Mouse (Mus musculus) lung, postnatal 4 days (tissue): ENCODE measurements around the gene Vps33b.

Source experiments
- DNase-seq, 2 experiments: peaks; one replicate each; pipeline ENCODE4 v3.0.0; 2021

Gene Vps33b

GRCm38 (mm10) chr7:80268897-80269750 is at the start of gene Vps33b:
Gene Vps33b, plus strand, starts transcription at chr7:80269649.
- DNase-seq: peak; percentile 97

GRCm38 (mm10) chr7:80220237-80220797 is 49.1 kb upstream of the Vps33b start:
- no peak for DNase-seq

- DNase-seq: no peak
Observed at GRCm38 (mm10) chr7:80221179-80221750, 48.2 kb upstream of the Vps33b start.

- DNase-seq: no peak
Observed at GRCm38 (mm10) chr7:80227065-80227464, 42.4 kb upstream of the Vps33b start.

GRCm38 (mm10) chr7:80230196-80230595 is 39.3 kb upstream of the Vps33b start:
- no peak for DNase-seq

- no peak for DNase-seq
Observed at GRCm38 (mm10) chr7:80231971-80232488, 37.4 kb upstream of the Vps33b start.

GRCm38 (mm10) chr7:80232489-80233029 is 36.9 kb upstream of the Vps33b start, which contains the start of the genes Cib1 and Gdpgp1:
Gene Cib1, minus strand, starts transcription at chr7:80232813.
Gene Gdpgp1, plus strand, starts transcription at chr7:80232865.
- DNase-seq: peak; percentile 98 to 99

- DNase-seq: no peak
Observed at GRCm38 (mm10) chr7:80233799-80234198, 35.6 kb upstream of the Vps33b start.

GRCm38 (mm10) chr7:80238542-80238941 is 30.9 kb upstream of the Vps33b start:
- no peak for DNase-seq

- no peak for DNase-seq
Observed at GRCm38 (mm10) chr7:80241661-80242060, 27.8 kb upstream of the Vps33b start.

GRCm38 (mm10) chr7:80244851-80245250 is 24.6 kb upstream of the Vps33b start:
- DNase-seq: no peak

- peak; percentile 98 to 99 for DNase-seq
Observed at GRCm38 (mm10) chr7:80246148-80246721, 23.2 kb upstream of the Vps33b start, which contains the start of gene Ttll13. Gene Ttll13, plus strand, starts transcription at chr7:80246376.

- no peak for DNase-seq
Observed at GRCm38 (mm10) chr7:80246859-80247258, 22.6 kb upstream of the Vps33b start.

- no peak for DNase-seq
Observed at GRCm38 (mm10) chr7:80252437-80252836, 17.0 kb upstream of the Vps33b start.

GRCm38 (mm10) chr7:80252886-80253285 is 16.6 kb upstream of the Vps33b start:
- DNase-seq: no peak

- no peak for DNase-seq
Observed at GRCm38 (mm10) chr7:80255981-80256380, 13.5 kb upstream of the Vps33b start.

GRCm38 (mm10) chr7:80257706-80258105 is 11.7 kb upstream of the Vps33b start:
- DNase-seq: no peak

GRCm38 (mm10) chr7:80260625-80261371 is 8.7 kb upstream of the Vps33b start, which contains the start of gene Ngrn:
Gene Ngrn, plus strand, starts transcription at chr7:80261215.
- peak; percentile 89 to 90 for DNase-seq

GRCm38 (mm10) chr7:80261372-80261990 is 8.0 kb upstream of the Vps33b start:
- DNase-seq: no peak

- no peak for DNase-seq
Observed at GRCm38 (mm10) chr7:80264606-80265005, 4.8 kb upstream of the Vps33b start.

- DNase-seq: no peak
Observed at GRCm38 (mm10) chr7:80267764-80268163, 1.7 kb upstream of the Vps33b start.
